Mouse (Mus musculus) heart, adult 11 months (tissue): ENCODE results near the gene Sec1.

Source experiments
- DNase-seq: peaks from one replicate; pipeline ENCODE4 v3.0.0; 2022

Gene Sec1

DNA sequence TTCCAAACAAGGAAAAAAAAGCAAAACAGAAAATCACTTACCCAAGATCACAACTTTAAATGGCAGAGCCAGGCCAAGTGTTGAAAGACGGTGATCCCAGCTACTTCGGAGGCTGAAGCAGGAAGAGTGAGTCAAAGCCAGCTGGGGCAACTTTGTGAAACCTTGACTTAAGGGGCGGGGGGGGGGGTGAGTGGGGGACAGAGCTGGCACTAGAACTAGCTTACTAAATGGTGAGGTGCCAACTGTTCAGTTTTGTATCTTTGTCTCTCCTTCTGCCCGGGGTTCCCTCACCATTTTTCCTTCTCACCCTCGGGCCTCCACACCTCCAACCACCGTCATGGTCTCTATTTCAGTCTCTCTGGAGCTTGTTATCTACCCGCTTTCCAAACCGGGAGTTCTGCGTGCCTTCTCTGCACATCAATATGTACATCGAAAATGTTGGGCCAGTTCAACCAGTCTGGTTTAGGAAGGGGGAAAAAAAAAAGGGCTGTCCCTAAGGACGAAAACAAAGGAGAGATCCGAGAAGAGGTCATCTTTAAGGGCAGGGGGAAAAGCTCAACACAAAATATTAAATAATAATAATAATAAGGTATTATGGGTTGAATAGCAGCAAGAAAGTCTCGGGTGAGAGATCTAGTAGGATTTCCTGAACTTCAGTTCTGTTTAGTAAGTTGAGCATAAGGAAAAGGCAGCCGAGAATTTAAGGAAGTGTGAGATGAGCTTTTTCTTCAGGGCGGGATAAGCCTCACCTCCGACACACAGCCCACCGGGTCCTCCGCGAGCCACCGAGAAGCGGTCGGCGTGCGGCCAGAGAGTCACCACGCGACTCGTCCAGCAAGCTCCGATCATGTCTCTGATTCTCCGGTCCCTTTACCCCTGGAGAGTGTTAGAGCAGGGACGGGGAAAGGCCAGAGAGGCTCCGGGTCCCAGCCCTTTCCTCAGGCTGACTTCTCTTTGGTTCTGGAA lies 23.0 kb upstream of the Sec1 start:
- DNase-seq, result no peak

DNA sequence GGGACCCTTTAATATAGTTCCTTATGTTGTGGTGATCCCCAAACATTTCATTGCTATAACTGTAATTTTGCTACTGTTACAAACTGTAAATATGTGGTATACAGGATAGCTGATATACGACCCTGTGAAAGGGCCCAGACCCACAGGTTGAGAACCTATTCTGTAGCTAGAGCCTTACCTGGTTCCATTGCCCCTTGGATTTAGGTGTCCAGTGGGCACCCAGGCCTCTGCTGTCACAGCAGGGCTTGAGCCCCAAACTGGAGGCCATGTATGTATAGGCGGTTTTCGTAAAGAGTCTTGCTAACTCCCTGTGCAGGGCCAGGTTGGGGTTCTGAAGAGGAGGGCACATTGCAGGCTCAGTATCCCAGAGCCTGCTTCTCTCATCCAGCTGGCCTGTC lies 22.3 kb upstream of the Sec1 start:
- peak; percentile 93 for DNase-seq

- DNase-seq, result peak; percentile 98
Observed at GRCm38 (mm10) chr7:45715741-45716459, 21.7 kb upstream of the Sec1 start.

- DNase-seq, result peak; percentile 100
Observed at GRCm38 (mm10) chr7:45715090-45715708, 21.0 kb upstream of the Sec1 start, which contains the start of gene Rpl18. TSS of gene Rpl18 (plus strand) at chr7:45715457.

GRCm38 (mm10) chr7:45714630-45715089 lies 20.5 kb upstream of the Sec1 start:
- no peak for DNase-seq

- peak; percentile 93 for DNase-seq
Observed at GRCm38 (mm10) chr7:45713881-45714520, 19.8 kb upstream of the Sec1 start.

DNA sequence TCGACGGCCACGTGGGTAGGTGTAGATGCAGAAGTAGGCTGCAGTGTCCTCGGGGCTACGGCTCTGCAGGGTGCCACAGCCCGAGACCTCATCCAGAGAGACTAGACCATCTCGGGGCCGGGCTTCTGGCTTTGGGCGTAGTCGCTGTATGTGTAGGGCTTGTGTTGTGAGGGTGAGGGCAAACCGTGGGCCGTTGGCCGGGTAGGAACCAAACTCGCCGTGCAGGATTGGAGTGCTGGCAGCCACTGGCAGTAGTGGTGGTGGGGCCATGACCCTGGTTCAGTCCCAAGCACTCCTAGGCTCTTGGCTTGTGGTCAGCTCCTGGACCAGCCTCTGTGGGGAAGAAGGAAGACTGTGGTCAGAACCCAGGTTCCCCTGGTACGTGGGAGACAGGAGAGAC lies 19.2 kb upstream of the Sec1 start:
- peak; percentile 97 for DNase-seq

DNA sequence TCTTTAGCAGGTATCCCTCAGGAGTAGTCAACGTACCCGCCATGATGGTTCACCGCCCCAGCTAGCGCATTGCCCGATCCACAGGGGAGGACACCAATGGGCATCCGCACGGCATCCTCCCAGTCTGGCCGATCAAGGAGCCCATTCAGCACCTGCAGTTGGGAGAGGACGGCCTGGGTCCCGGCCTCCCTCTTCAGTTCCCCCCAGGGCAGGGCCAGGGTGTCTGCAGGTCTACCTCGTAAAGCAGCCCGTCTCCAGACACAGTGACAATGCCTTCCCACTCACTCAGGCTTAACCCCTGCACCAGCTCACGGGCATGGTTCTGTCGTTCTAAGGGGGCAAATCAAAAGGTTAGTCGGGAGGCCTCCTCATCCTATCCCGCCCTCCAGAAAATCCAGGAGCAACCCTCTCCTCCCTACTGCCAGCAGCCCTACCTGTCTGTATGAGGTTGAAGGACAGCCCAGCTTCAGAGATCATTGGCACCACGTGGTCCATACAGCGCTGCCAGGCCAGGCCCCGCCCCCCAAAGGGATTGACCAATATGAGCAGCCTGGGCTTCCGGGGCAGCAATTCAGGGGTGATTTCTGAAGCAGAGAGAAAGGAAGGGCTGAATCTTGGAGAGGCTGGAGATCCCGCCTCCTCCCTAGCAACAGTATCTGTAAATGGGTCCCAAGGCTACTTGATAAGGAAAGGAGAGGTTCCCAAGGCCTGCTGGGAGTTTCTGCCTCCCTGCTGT lies 18.0 kb upstream of the Sec1 start:
- DNase-seq, result peak; percentile 99

- DNase-seq, result peak; percentile 98
Observed at GRCm38 (mm10) chr7:45711316-45712021, 17.3 kb upstream of the Sec1 start.

GRCm38 (mm10) chr7:45710477-45711191 lies 16.4 kb upstream of the Sec1 start:
- DNase-seq, result peak; percentile 98

DNA sequence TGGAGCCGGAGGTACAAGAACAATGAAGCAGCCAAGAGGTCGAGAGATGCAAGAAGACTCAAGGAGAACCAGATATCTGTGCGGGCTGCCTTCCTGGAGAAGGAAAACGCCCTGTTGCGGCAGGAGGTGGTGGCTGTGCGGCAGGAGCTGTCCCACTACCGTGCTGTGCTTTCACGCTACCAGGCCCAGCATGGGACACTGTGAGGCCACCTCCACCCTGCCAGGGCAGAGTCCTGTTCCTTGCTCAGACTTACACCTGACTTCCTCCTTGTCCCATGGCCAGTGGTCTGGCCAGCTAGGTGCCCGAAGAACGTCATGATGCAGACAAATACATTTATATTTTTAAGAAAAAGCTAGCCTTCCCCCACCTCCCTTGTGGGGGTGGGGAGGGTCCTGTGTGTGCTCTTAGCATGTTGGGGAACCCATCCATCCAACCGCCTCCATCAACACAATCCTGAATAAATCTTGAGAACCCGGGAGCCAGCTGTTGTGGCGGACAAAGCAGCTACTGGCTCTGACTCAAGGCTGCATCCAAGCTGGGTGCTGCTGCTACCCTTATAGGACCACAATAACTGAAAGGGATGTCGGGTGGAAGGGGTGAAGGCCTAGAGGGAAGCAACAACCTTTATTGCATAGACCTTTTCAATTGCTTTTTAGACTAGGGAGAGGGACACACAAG lies 15.6 kb upstream of the Sec1 start:
- DNase-seq, result peak; percentile 97

- peak; percentile 97 for DNase-seq
Observed at GRCm38 (mm10) chr7:45709036-45709435, 14.8 kb upstream of the Sec1 start.

DNA sequence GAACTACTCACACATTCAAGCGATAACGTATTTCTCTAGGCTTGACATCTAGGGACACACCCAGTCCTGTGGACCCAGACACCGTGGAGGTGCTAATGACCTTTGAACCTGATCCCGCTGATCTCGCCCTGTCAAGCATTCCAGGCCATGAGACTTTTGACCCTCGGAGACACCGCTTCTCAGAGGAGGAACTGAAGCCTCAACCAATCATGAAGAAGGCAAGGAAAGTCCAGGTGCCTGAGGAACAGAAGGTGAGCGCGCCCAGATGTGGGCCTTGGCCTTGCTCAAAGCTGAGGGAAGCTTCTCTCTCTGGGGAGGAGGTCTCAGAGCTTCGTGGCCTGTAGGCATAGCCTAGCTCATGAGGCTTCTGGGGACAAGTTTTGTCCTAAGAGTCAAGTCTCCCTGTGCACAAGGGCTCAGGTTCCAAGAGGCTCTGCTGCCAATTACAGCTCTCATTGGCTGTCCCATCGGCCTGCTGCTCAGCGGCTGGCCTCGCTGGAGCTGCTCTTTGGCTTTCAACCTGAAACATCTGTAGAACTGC lies 14.1 kb upstream of the Sec1 start:
- peak; percentile 97 for DNase-seq

DNA sequence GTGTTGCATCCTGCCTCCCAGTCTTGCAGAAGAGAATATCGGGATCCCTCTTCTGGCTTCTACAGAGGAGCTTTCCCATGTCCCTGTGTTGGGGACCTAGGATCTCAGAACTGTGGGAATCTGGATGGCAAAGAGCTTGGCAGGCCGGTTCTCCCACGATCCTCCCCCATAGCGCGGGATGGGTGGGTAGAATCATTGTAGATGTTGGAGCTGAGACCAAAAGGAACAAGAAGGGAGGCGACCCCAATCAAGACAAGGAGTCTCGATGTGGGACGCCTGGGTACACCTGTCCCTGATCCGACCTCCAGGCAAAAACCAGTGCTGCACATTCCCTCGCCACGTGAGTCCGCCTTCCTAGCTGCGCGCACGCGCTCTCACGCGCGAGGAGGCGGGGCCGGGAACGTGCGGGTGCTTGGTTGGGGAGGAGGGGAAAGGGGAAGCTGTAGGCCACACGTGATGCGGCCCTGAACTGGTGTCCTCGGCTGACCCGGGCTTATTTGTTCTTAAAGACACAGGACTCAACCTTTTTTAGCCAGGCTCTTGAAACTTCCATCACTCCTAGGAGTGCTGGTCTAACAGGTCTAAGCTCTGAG lies 13.3 kb upstream of the Sec1 start:
- DNase-seq, result peak; percentile 100

GRCm38 (mm10) chr7:45706721-45707241 lies 12.6 kb upstream of the Sec1 start:
- peak; percentile 100 for DNase-seq

- peak; percentile 100 for DNase-seq
Observed at GRCm38 (mm10) chr7:45705873-45706281, 11.7 kb upstream of the Sec1 start.

GRCm38 (mm10) chr7:45705443-45705864 lies 11.3 kb upstream of the Sec1 start:
- no peak for DNase-seq

DNA sequence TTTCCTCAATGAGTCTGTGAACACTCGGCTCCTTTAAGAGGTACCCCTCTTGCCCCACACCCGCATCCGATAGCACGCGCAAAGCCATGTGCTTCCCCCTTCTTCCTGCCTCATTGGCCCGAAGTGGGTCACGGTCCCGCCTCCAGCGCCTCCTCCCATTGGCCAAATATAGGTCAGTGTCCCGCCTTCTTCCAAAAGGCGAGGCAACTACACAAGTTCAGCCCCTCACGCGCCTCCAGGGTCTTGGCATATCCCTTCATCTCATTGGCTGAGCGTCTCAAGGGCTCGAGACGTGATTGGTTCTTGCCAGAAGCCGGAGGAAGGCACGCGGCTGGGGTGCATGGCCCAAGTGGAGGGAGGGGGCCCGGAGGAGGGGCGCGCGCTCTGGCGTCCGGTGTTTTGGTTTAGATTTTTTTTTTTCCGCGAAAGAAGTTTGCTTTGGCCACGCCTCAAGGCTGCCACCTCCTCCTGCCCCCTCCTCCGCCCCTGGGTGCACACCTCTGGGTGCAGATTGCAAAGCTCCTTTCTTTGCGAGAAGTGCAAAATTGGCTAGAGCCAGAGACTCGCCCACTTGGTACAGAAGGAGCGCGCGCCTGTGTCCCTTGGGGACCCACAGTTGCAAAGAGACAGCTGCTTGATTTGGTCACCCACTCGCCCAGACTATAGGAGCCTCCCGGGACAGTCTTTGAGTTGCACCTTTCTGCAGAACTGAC lies 10.7 kb upstream of the Sec1 start, which contains the start of gene Dbp:
Gene Dbp, plus strand, starts transcription at position 359 of the 713 bp plus-strand sequence.
- DNase-seq, result peak; percentile 100
